Mouse (Mus musculus) ovary, postnatal 14 days (tissue): ENCODE data around the gene Hoxc8.

ENCODE experiments used
- DNase-seq: peaks from one replicate; pipeline ENCODE4 v3.0.0; 2022; ENCODE audit warnings: low spot score

Hoxc8 gene

DNA sequence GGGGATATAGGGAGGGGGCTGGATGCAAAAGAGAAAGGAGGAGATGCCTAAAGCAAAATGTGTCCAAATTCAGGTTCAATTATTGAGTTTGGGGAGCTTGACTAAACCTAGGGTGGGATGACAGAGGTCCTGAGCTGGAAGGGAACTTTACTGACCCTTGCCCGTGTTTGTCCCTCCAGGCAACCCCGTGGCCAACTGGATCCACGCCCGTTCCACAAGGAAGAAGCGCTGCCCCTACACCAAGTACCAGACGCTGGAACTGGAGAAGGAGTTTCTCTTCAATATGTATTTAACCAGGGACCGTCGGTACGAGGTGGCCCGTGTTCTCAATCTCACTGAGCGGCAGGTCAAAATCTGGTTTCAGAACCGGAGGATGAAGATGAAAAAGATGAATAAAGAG is 6.7 kb upstream of the Hoxc8 start:
- DNase-seq, result no peak

GRCm38 (mm10) chr15:102984521-102984920 is 5.9 kb upstream of the Hoxc8 start:
- no peak for DNase-seq

DNA sequence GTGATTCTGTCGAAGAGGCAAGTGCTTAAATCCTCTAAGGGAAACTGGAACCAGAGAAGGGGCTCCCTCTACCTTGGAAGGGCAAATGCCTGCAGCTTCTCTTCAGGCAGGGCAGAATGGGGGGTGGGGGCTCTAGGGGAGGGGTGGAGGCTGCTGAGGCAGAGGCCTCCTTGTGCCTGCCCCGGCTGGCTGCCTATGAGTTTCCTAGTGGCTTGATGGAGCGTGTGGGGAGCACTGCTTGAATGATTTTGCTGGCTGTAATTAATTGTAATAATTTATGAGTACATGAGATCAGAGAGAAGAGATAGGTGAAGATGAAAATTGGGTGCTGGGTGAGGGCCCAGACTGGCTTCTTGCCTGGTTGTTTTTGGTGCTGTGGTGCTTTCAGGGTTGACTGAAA is 5.5 kb upstream of the Hoxc8 start:
- no peak for DNase-seq

- DNase-seq, result peak; percentile 99
Measured at GRCm38 (mm10) chr15:102987124-102987833, 3.1 kb upstream of the Hoxc8 start.

- DNase-seq, result no peak
Measured at GRCm38 (mm10) chr15:102988078-102988477, 2.3 kb upstream of the Hoxc8 start.

DNA sequence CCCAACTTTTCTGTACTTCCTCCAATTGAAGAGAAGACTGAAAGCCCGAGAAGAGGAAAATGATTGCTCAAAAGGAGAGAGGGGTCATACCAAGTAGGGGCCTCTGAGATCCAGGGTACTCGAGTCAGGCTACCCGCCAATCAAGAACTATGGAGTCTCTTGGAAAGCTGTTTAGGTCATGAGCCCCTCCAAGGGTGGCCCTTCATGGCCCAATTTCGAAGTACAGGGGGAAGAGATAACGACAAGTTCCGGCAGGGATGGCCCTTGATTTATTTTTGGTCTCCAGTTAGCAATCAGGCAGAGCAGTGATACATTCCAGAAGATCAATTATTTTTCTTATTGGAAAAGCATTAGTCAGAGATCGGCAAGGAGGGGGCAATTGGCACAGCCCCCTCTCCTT is 1.4 kb downstream of the Hoxc8 start:
- no peak for DNase-seq

DNA sequence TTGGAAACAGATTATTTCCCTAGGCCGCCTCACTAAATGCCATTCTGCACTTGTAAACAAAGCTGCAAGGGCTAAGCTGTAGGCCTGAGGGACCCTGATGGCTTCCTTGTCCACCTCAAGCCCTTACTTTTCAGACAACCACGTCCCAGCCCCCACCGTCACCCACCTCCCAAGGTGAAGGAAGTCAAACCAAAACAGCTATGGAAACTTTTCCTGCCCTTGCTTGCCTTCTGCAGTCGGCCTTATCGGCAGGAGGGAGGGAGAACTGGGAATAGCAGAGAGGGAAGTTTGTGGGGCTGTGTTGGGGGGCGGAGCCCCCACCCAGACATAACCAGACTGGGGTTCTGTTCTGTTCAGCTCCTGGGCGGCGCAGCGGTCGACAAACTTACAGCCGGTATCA is 1.8 kb downstream of the Hoxc8 start:
- DNase-seq, result no peak

DNA sequence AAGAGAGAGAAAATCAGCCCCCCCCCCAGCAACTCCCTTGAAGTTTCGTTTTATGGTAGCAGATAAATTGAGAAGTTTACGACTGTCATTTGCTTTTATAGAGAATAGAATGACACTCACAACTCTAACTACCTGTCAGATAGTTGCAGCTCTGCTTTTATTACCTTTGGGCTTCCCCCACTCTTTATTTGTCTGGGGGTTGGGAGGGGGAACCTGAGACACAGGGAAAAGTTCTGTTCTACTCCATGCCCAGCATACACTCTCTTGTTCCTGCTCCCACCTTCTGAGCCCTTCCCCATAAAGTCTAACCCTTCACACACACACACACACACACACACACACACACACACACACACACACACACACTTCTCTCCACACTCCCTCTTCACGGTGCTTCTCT is 2.5 kb downstream of the Hoxc8 start:
- no peak for DNase-seq

DNA sequence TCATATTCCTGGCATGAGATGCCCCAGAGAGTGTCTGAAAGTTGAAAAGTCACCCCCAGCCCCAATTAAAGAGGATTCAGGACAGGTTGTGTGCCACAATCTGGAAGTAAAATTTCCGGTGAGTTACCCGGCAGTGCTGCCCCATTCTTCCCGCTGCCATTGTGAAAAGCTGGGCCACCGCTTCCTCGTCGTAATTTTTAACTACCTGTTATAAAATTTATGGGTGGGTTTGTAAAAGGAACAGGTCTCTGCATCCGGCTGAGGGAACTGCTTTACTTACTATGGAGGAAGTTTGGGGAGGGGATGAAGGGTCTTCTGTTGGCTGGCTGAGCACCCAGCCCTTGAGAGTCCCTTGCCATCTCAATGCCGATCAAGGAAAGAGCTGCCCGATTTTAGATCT is 6.1 kb downstream of the Hoxc8 start:
- DNase-seq, result no peak

GRCm38 (mm10) chr15:102997431-102997830 is 7.0 kb downstream of the Hoxc8 start:
- DNase-seq, result no peak

- no peak for DNase-seq
Measured at GRCm38 (mm10) chr15:102997939-102998355, 7.5 kb downstream of the Hoxc8 start, which contains the start of gene Hoxc6. Gene Hoxc6, plus strand, starts transcription at chr15:102998257.

DNA sequence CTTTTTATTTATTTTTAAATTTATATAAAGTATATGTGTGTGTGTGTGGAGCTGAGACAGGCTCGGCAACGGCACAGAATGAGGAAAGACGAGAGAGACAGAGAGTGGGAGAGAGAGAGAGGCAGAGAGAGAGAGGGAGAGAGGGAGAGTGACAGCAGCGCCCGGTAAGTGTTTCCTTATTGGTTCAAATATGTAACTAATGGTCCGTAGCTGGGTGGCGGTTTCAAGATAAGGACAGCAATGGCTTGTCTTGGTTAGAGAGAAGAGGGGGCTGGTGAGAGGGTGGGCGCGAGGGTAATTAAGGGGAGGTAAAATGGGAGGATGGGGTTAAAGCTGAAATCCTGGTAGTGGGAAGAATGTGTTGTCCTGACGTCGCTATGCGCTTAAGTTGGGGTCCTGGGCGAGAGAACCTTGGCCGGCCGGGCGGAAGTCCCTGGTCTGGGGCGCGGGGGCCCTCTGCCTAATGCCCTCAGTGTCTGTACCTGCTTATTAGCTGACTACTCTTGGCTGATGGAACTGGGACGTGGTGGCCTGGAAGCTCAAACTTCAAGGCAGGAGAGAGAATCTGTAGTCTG is 8.3 kb downstream of the Hoxc8 start:
- no peak for DNase-seq

DNA sequence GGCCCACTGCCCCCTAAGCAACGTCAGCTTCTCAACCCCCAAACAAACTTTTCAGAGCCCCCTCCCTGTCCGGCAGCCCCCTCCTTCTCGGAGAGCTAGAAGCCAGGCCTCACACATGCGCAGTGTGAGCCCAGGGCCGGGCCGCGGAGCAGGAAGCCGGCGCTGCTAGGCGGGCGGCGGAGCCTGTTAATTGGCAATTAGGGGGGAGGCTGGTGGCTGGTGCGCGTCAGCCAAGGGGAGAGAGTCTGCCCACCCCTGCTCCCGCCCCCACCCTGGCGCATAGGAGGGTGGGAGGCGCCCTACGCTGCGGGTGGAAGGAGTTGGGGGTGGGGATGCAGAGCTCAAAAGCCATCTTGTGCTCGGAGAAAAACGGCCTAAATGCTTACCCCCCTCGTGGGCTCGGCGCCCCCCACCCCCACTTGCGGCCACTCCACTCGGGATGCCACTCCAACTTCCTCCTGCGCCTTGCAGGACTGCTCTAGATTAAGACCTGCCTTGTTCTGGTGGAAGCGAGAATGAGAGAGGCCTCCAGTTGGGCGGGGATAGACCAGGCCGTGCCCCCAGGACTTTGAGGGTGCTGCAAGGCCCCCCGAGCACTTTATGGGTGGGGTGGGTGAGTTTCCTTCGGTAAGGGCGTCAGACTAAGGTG is 8.9 kb downstream of the Hoxc8 start:
- DNase-seq, result peak; percentile 73

DNA sequence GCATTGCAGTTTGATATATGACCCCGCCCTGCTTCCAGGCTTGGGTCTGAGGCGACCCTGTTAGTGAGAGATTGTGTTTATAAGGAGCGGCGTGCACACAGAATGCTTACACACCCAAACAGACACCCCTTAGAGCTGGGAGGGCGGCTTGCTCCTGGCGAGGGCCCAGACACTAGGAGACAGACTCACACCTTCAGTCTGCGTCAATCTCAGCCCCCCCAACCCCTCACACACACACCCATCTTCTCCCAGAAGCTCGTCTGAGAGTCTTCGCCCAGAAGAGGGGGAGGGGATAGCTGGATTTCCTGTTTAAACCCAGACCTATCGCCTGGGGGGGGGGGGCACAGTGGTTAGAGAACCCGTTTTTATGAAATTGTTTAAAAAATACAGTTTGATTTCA is 9.5 kb downstream of the Hoxc8 start:
- no peak for DNase-seq

DNA sequence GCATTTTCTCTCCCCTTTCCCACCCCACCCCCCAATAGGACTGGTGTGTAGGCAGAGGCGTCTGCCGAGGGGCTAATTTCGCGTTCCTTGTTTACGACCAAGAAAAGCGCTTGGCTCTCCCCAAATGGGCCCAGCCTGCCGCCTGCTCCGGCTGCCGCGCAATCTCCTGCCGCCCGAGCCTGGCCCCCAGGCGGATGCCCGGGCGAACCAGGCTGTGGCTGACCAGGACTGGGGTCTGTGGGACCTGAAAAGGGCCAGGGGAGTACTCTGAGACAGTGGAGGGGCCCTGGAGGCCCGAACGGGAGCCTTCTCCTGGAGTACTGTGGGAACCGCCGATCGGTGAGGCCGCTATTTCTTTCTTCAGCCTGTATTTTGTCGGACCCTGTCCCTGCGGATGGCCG is 10.1 kb downstream of the Hoxc8 start:
- no peak for DNase-seq

DNA sequence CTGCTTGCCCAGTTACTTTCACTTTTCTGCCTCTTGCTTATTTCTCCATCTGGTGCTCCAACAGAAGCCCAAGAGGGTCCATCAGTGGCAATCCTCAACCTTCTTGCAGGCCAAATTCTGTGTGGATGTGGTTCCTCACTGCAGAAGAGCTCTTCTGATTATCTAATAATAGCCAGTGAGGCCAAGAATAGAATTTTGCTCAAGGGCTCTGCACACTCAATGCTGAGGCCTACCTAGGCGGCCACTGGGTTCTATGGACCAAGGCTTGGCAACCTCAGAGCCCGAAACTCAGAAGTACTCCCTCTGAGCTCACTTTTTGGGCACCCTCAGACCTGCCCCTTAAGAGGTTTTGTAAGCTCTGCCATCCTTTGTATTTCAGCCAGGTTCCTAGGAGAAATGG is 11.0 kb downstream of the Hoxc8 start:
- DNase-seq, result no peak

GRCm38 (mm10) chr15:103002156-103002555 is 11.7 kb downstream of the Hoxc8 start:
- DNase-seq, result no peak

- DNase-seq, result no peak
Measured at GRCm38 (mm10) chr15:103002821-103003448, 12.5 kb downstream of the Hoxc8 start.

DNA sequence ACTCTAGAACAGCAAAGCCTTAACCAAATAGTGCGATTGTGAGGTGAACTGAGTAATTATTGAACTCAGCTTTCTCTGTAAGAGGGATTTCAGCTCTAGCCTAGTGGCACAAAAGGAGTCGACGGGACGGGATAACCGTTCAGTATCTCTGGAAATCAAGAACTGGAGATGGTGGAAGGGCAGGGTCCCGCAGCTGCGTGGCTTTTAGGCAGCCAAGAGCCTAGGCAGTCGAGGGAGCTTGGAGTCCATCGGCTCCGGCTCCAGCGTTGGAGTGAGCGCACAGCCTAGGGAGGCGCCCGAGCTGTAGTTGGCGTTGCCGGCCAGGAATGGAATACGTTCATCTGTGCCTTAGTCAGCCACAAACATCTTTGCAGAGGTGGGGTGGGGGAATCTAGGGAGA is 14.9 kb downstream of the Hoxc8 start:
- DNase-seq, result no peak

DNA sequence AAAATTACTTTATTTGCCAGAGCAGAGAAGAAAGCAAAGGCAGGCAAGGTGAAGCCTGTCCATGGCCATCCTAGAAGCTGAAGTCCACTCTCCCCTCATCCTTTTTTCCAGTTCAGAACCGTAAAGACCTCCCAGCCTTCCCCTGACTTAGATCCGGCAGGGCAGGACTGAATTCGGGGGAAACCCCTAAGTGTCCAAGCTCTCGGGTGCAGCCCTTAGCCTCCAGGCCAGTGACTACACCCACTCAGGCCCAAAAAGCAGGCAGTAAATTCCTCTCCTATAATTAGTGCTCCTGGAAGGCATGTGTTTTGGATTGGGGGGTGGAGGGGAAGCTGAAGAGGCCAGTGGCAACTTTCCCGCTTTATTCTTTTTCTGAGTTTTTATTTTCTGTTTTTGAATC is 15.4 kb downstream of the Hoxc8 start:
- no peak for DNase-seq

GRCm38 (mm10) chr15:103006326-103006725 is 15.9 kb downstream of the Hoxc8 start:
- DNase-seq, result no peak

- no peak for DNase-seq
Measured at GRCm38 (mm10) chr15:103009265-103010111, 19.1 kb downstream of the Hoxc8 start.
